Mouse (Mus musculus) CH12.LX (cell line): ENCODE measurements around the gene Trim71.

Experiments
- CTCF ChIP-seq, 2 experiments: IDR thresholded peaks in 1 of 2; conservative IDR thresholded peaks in 1 of 2; 2 replicates each; pipeline ENCODE4 v1.5.1; 2011 to 2012; ENCODE audit warnings: low read depth in 2 of 2, low read length in 2 of 2, improper control_type of control experiment in 1 of 2, inconsistent platforms in 1 of 2, mild to moderate bottlenecking in 1 of 2, moderate library complexity in 1 of 2
- EP300 ChIP-seq: IDR thresholded peaks from 2 replicates; pipeline ENCODE4 v1.6.1; 2011; ENCODE audit warnings: low read length, improper control_type of control experiment
- GABPA ChIP-seq: IDR thresholded peaks from 2 replicates; pipeline ENCODE4 v1.6.1; 2012; ENCODE audit warnings: low read depth, low read length, improper control_type of control experiment, inconsistent platforms; ENCODE audit not compliant: insufficient replicate concordance
- JUND ChIP-seq: conservative IDR thresholded peaks from 2 replicates; pipeline ENCODE4 v1.6.1; 2011; ENCODE audit warnings: low read depth, low read length, improper control_type of control experiment
- MAZ ChIP-seq: IDR thresholded peaks from 2 replicates; pipeline ENCODE4 v1.6.1; 2012; ENCODE audit warnings: low read depth, mild to moderate bottlenecking, inconsistent platforms, low read length, improper control_type of control experiment, moderate library complexity
- ZNF384 ChIP-seq: IDR thresholded peaks from 2 replicates; pipeline ENCODE4 v1.6.1; 2012; ENCODE audit warnings: low read depth, low read length, improper control_type of control experiment, inconsistent platforms

- TF ChIP-seq EP300 (no peak), CTCF (conservative IDR thresholded peaks at IDR 0.05 in 1 of 2, IDR thresholded peaks at IDR 0.05 in 1 of 2; ENCODE audit: low read depth in 2 of 2, low read length in 2 of 2) (no peak), JUND (no peak), ZNF384 (no peak), MAZ (no peak), GABPA (no peak)
Measured at GRCm38 (mm10) chr9:114531276-114531675, 32.9 kb downstream of the Trim71 start.
